Mouse (Mus musculus) heart, adult 2 months (tissue): Measurements from ENCODE around the gene Nol9. TPM values are rescaled to one million over a fixed set of nuclear protein-coding genes. Genes with fewer than 3 reads are reported as not detected.
A peak's percentile ranks its signal among the peaks of the same experiment; 100 is the strongest.

Source experiments
- DNase-seq, 2 experiments: peaks; one replicate each; pipeline ENCODE4 v3.0.0; 2021
- H3K27ac ChIP-seq: fragments of 200-600 bp; 2 replicates; pipeline ENCODE4 v1.8.1; 2022
- H3K27me3 ChIP-seq: fragments of 200-500 bp; 2 replicates; pipeline ENCODE4 v1.6.1; 2012; ENCODE audit warnings: mild to moderate bottlenecking, low read length, inconsistent platforms, mixed read lengths; ENCODE audit not compliant: control insufficient read depth, insufficient read depth
- H3K36me3 ChIP-seq: fragments of 200-500 bp; 2 replicates; pipeline ENCODE4 v1.6.1; 2012; ENCODE audit warnings: low read length, inconsistent platforms; ENCODE audit not compliant: control insufficient read depth, insufficient read depth
- H3K4me1 ChIP-seq: fragments of 200-500 bp; 2 replicates; pipeline ENCODE4 v1.6.1; 2011; ENCODE audit warnings: low read length; ENCODE audit not compliant: control insufficient read depth, insufficient read depth
- H3K4me3 ChIP-seq: fragments of 200-600 bp; 2 replicates; pipeline ENCODE4 v1.8.1; 2022
- H3K79me2 ChIP-seq: fragments of 200-500 bp; replicated peaks from 2 replicates; pipeline ENCODE4 v1.6.1; 2012; ENCODE audit warnings: mild to moderate bottlenecking, inconsistent platforms, low read length, moderate library complexity, mixed read lengths; ENCODE audit not compliant: control insufficient read depth, insufficient read depth
- H3K9ac ChIP-seq: fragments of 200-500 bp; 2 replicates; pipeline ENCODE4 v1.6.1; 2012; ENCODE audit warnings: low read depth, mild to moderate bottlenecking, control low read depth, inconsistent platforms, low read length, mixed read lengths
- CTCF ChIP-seq: fragments of 200-600 bp; IDR thresholded peaks from 2 replicates; pipeline ENCODE4 v1.8.1; 2022; ENCODE audit warnings: antibody characterized with exemption, mild to moderate bottlenecking, moderate library complexity
- EP300 ChIP-seq: fragments of 200-500 bp; IDR thresholded peaks from 2 replicates; pipeline ENCODE4 v1.6.1; 2011; ENCODE audit warnings: low read depth, low read length, control low read depth; ENCODE audit not compliant: insufficient read depth
- POLR2A ChIP-seq: fragments of 200-500 bp; IDR thresholded peaks from 2 replicates; pipeline ENCODE4 v1.6.1; 2011; ENCODE audit warnings: mild to moderate bottlenecking, low read depth, low read length, control low read depth; ENCODE audit not compliant: insufficient read depth
- WGBS: fragments of 180-500 bp; shearing (Covaris S2); methylation state at CpG from one replicate; pipeline ENCODE4 v1.1.7; 2018; 5-methylcytosine and 5-hydroxymethylcytosine counted together
- intact Hi-C: fragments of 180-260 bp; cut with DNase I; formaldehyde crosslinking; loops from one replicate; pipeline ENCODE4 v1.15.1; 2025
- polyA plus RNA-seq: library from polyadenylated mRNA; depleted of rRNA; stranded (reverse); fragments of >200 nt; gene quantifications from 2 replicates; pipeline ENCODE4 v1.2.3, GENCODE M21; 2012
- total RNA-seq, 2 experiments: library from RNA; stranded (reverse); gene quantifications; 2 replicates each; pipeline ENCODE4 v1.2.3; 2021

The Nol9 gene
- total and polyA plus RNA-seq, 3 experiments = 7.3 to 9.8 (median 9.7) TPM

DNA sequence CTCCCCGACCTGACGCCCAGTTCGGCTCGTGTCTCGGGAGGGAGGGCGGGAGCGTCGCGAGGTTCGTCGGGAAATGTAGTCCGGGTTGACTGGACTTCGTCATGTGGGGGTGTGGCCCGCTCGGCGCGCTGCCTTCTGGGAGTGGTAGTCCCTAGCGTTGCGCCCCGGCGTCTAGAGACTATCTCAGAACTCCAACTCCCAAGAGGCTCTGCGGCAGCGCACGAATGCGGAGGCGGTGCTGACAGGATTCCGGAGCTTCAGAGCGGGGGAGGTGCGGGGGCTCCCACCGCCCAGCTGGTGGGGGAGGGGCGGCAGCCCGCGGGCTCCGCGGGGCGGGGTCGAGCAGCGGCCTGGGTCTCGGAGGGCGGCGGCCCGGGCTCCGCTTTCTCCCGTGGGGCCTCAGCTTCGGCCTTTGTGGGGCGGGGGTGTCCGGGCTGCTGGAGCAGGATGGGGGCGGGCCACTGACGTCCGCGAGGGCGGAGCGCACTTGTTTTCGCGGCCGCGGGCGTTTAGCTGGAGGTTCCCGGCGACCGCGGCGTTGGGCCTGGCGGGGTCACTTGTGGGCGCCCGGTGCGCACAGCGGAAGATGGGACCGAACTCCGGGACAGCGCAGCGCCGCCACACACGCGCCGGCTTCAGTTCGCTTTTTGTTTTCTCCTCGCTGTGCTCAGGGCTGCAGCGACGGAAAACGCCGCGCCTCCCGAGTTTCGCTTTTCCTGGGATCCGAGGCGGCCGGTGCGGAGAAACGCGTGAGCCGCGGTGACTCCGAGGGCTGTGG is 42.8 kb upstream of the Nol9 start, which contains the start of gene Phf13:
TSS of gene Phf13 (minus strand) at position 86 of the 778 bp plus-strand sequence.
- peak within 1 kb of the TSS; percentile 97 for H3K27ac ChIP-seq
- no peaks in the 10 kb centered on the region; the same call in 1 of the 2 replicates for H3K36me3 ChIP-seq
- DNase-seq = peak; percentile 98 to 99
- H3K4me1 ChIP-seq = 0 out of 2 replicates have a peak, but pooled peaks cover 3% of the 10 kb centered on the region
- WGBS = under 1% methylated on average over 93 of the region's 94 CpGs
- H3K79me2 ChIP-seq = peaks cover 4% of the 10 kb centered on the region; the same call in 1 of the 2 replicates
- no peaks in the 10 kb centered on the region for H3K27me3 ChIP-seq
- no peak for TF ChIP-seq EP300
- TF ChIP-seq CTCF = peak; percentile 26
- TF ChIP-seq POLR2A = peak; percentile 88
- peak within 1 kb of the TSS; percentile 94 for H3K4me3 ChIP-seq
- intact Hi-C loops = no loop called here
- peak within 1 kb of the TSS; percentile 98 for H3K9ac ChIP-seq

DNA sequence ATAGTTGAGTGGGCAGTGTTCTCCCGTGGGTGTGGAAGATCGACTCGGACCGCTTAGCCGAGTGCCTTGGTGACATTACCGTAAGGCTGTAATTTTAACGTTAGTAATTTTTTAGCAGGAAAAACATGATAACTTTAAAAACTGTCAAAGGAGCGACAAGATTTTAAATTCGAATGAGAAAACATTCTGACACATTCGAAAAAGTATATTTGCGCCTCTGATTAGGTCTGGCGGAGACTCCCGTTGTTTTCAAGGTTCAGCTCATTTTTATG is 42.2 kb upstream of the Nol9 start:
- intact Hi-C loops = loop anchor here (1.0 kb wide), 2 partner anchors 10 to 29 kb away; no protein-coding TSS in a partner anchor
- 2% methylated on average over 13 of the region's 13 CpGs for WGBS
- H3K27me3 ChIP-seq = no peaks in the 10 kb centered on the region
- H3K79me2 ChIP-seq = peaks cover 4% of the 10 kb centered on the region; the same call in 1 of the 2 replicates
- H3K27ac ChIP-seq = peak overlapping the region; percentile 97
- peak overlapping the region; percentile 88 for H3K9ac ChIP-seq
- no peak for TF ChIP-seq EP300
- no peak for TF ChIP-seq POLR2A
- no peak for TF ChIP-seq CTCF
- H3K36me3 ChIP-seq = no peaks in the 10 kb centered on the region; the same call in 1 of the 2 replicates
- H3K4me3 ChIP-seq = peak overlapping the region; percentile 94
- no peak for DNase-seq
- H3K4me1 ChIP-seq = 0 out of 2 replicates have a peak, but pooled peaks cover 3% of the 10 kb centered on the region

DNA sequence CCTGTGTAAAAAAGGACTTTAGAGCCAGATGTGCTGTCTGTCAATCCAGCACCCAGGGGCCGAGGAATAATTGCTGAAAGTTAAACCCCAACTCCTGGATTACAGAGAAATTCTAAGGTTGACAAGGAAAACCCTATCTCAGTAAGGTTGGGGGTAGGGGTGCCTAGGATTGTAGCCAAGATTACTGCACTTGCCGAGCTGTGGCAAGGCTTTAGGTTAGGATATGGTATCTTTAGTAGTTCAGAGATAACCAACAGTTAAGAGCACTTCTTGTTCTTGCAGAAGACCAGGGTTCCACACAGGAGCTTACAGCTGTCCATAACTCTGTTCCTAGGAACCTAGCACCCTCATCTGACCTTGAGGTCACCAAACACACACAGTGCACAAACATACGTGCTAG is 41.4 kb upstream of the Nol9 start:
- H3K27ac ChIP-seq = no peak overlapping the region
- H3K4me1 ChIP-seq = 0 out of 2 replicates have a peak, but pooled peaks cover 3% of the 10 kb centered on the region

DNA sequence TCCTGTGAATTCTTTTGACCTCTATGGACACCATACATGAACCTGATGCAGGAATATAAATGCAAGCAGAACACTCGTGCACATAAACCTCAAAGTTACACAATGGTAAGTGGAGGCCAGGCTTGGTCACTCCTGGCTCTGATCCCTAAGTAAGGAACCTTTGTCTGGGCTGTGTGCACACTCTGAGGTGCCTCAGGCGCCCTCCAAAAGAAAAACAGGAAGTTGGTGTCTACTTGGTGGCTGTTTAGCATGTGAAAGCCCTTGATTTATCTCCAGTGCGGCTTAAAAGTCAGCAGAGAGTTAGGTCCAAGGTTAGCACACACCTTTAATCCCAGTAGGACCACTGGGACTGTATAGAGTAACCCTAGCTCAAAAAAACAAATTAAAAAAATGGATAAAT is 39.6 kb upstream of the Nol9 start:
- no peak overlapping the region for H3K27ac ChIP-seq

More for the DNA sequence above, 41.4 kb upstream of the Nol9 start:
- no peak for DNase-seq
- H3K36me3 ChIP-seq = no peaks in the 10 kb centered on the region; the same call in 1 of the 2 replicates
- H3K9ac ChIP-seq = no peak overlapping the region
- peaks cover 4% of the 10 kb centered on the region; the same call in 1 of the 2 replicates for H3K79me2 ChIP-seq
- intact Hi-C loops = loop anchor here (1.0 kb wide), 2 partner anchors 10 to 29 kb away; no protein-coding TSS in a partner anchor
- 72% methylated on average over 3 of the region's 3 CpGs for WGBS
- H3K27me3 ChIP-seq = no peaks in the 10 kb centered on the region
- no peak for TF ChIP-seq CTCF
- TF ChIP-seq POLR2A = no peak
- no peak for TF ChIP-seq EP300
- H3K4me3 ChIP-seq = no peak overlapping the region

DNA sequence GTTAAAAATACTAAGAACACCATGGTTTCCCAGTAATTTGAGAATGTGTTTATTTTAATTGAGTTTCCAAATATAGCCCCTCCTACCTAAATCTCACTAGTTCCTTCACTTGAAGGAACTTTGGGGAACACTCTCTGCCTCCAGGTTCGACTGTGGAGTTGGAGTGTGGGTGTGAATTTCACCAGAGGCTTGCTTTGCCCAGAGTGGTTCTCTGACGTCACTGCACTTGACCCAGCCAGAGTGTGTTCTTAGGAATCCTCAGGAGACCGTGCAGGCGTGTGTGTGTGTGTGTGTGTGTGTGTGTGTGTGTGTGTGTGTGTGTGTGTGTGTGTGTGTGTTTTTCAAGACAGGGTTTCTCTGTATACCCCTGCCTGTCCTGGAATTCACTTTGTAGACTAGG is 38.2 kb upstream of the Nol9 start:
- H3K9ac ChIP-seq = no peak overlapping the region
- 36% methylated on average over 4 of the region's 4 CpGs for WGBS
- H3K27ac ChIP-seq = no peak overlapping the region
- TF ChIP-seq CTCF = no peak
- no peak for TF ChIP-seq EP300
- no peak for TF ChIP-seq POLR2A
- intact Hi-C loops = no loop called here
- DNase-seq = no peak
- peaks cover under 1% of the 10 kb centered on the region; the same call in 1 of the 2 replicates for H3K79me2 ChIP-seq
- H3K27me3 ChIP-seq = no peaks in the 10 kb centered on the region
- no peaks in the 10 kb centered on the region for H3K4me1 ChIP-seq
- H3K36me3 ChIP-seq = no peaks in the 10 kb centered on the region; the same call in 1 of the 2 replicates
- no peak overlapping the region for H3K4me3 ChIP-seq

More for the DNA sequence above, 39.6 kb upstream of the Nol9 start:
- 60% methylated on average over 3 of the region's 3 CpGs for WGBS
- no peak for DNase-seq
- Histone ChIP-seq H3K4me3 (no peak overlapping the region), H3K79me2 (peaks cover 4% of the 10 kb centered on the region; the same call in 1 of the 2 replicates), H3K4me1 (0 out of 2 replicates have a peak, but pooled peaks cover 1% of the 10 kb centered on the region), H3K36me3 (no peaks in the 10 kb centered on the region; the same call in 1 of the 2 replicates), H3K27me3 (no peaks in the 10 kb centered on the region), H3K9ac (no peak overlapping the region)
- intact Hi-C loops = no loop called here
- no peak for TF ChIP-seq CTCF
- TF ChIP-seq EP300 = no peak
- no peak for TF ChIP-seq POLR2A

DNA sequence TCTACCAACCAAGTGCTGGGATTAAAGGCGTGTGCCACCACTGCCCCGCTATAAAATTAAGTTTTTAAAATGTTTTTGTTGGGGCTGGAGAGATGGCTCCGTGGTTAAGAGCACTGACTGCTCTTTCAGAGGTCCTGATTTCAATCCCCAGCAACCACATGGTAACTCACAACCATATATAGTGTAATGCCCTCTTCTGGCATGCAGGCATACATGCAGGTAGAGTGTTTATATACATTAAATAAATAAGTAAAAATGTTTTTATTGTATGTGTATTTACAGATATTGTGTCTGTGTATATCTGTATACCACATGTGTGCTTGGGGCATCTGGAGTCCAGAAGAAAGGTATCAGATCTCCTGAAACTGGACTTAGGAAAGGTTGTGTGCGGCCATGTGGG is 37.8 kb upstream of the Nol9 start:
- no peak for DNase-seq
- Histone ChIP-seq H3K27ac (no peak overlapping the region), H3K4me1 (no peaks in the 10 kb centered on the region), H3K27me3 (no peaks in the 10 kb centered on the region), H3K36me3 (no peaks in the 10 kb centered on the region; the same call in 1 of the 2 replicates), H3K79me2 (no peaks in the 10 kb centered on the region), H3K9ac (no peak overlapping the region), H3K4me3 (no peak overlapping the region)
- intact Hi-C loops = no loop called here
- no peak for TF ChIP-seq POLR2A
- TF ChIP-seq CTCF = no peak
- no peak for TF ChIP-seq EP300
- 72% methylated on average over 4 of the region's 4 CpGs for WGBS
